Mouse (Mus musculus) cerebellum, adult 11 months (tissue): ENCODE data around the gene Acads.
"Not testable (repeated sequence)": the region's sequence is repeated elsewhere in the genome, so short reads cannot be mapped to it uniquely, and the experiment has no call there.

Source experiments
- DNase-seq: peaks from one replicate; pipeline ENCODE4 v3.0.0; 2022

The Acads gene

DNA sequence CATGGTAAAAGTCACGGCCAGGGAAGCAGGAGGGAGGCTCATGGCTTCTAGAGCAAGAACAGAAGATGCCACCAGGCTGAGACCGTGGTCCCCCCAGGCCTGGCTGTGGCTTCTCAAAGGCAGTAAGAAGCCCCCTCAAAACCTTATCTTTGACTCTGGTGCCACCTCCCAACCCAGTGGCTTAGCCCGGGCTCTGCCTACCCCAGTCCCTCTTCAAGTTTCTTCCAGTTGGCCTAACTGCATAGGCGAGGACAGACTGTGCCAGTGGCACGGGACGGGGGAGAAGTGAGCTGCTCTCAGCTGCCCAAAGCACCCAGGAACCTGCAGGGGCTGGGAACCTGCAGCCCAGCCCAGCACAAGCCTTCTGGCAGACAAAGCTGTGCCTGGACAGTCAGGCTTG, 5.5 kb upstream of the Acads start:
- DNase-seq, result no peak

DNA sequence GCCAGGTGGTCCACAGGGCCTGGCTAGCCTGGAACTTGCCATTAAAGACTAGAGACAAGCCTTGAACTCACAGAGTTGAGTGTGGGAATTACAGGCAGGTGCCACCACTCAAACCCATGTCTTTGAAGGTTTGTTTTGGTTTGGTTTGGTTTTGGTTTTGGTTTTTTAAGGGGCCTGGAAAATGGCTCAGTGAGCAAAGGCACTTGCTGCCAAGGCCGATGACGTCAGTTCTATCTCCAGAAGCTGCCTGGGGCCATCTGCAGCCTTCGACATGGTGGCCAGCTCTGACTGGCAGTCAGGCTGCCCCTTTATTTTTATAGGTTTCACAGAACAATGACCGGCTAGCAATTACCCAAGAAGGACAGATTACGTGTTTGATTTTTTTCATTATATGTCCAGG, 1.8 kb upstream of the Acads start:
- peak; percentile 56 for DNase-seq

DNA sequence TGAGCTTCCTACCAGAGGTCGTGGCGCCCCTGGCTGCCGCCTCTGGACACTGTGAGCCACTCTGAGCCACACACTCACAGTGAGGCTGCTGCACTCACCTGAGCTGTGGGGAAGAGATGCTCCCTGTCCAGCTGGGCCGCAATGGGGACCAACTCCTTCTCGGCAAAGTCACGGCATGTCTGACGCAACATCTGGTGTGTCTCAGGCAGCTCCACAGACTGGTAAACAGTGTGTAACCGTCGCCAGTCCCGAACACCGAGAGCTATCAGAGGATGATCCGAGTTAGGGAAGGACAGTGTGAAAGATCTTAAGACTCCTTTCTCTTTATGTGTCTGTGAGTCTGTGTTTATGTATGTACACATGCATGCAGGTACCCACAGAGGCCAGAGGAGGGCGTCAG, 1.7 kb downstream of the Acads start:
- DNase-seq, result no peak

DNA sequence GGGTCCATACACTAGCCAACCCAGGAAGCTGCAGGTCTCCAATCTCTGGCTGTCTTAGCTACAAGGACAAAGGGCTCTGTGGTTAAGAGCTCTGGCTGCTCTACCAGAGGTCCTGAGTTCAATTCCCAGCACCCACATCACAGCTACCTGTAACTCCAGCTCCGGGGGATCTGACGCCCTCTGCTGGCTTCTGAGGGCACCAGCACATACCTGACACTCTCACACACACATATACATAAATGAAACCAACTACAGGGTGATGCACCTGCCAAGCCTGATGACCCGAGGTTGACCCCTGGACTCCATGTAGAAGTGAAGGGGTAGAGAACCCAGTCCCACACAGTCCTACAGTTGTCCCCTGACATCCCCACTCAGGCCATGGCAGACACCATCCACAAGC, 2.7 kb downstream of the Acads start:
- no peak for DNase-seq

DNA sequence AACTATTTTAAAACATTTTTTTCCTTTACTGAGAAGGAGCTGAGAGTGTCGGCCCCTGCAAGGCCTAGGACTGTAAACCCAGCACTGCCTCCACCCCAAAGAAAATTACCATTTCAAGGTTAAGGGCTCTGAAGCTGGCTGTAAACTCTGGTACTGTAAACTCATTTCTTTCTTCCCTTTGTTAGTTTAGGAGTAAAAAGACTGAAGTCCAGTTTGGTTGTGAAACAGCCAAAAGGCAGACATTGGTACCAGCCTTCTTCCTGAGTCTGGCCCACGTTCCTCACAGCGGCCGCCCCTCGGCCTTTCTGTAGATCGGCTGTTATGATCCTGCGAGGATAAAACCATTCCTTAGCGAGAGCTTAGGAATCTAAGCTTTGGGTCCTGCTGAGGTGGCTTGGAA, 4.6 kb downstream of the Acads start:
- DNase-seq, result no peak

DNA sequence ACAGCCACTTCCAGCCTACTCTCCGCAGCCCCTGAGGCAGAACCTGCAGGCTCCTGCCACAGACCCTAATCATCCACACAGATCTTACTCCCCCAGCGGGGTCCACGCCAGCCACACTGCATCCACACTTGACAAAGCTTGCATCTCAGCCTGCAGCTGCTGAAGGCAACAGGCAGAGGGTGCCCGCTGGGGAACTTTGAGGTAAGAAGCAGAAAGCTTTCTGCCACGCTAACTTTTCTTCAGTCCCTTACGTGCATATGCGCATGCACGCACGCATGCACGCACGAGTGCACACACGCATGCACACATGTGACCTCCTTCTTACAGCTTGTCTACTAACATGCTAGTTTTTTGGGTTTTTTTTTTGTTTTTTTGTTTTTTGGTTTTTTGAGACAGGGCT, 5.9 kb downstream of the Acads start:
- DNase-seq, result no peak

DNA sequence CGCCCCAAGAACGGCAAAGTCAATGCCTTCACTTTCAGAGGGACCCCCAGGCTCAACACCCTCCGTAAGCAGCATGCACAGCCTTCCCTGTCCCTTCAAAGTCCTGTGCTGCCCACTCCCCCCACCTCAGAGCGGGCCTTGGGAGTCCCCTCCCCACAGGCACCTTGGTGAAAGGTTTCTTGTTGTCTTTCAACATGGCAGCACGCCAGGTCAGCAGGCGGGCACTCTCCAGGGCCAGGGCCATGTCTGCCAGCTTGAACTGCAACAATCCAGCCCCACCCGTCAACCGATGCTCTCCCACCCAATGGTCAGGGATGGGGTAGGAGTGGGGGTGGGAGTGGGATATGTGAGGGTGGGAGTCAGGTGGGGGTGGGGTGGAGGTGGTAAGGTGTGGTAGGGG, 8.0 kb downstream of the Acads start:
- no peak for DNase-seq

GRCm38 (mm10) chr5:115103253-115103652, 15.9 kb downstream of the Acads start:
- not testable (repeated sequence) for DNase-seq

- no peak for DNase-seq
Measured at GRCm38 (mm10) chr5:115102231-115102630, 16.9 kb downstream of the Acads start.

GRCm38 (mm10) chr5:115100473-115100872, 18.7 kb downstream of the Acads start:
- no peak for DNase-seq

DNA sequence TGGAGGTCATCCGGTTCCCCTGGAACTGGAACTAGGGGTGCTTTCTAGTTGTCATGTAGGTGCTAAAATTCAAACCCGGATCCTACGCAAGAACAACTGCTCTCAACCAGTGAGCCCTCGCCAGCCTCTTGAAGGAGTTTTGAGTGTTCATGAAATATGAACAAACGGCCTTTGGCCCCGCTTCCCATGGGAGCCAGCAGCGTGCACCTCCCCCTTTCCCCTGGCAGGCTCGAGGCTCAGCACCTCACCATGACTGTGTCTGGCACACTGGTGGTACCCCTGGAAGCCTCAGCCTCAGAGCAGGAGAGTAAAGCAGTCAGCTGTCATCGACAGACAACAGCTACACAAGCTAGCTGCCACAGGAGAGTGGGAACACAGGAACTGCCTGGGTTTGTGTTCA, 19.2 kb downstream of the Acads start:
- DNase-seq, result no peak

GRCm38 (mm10) chr5:115099530-115099929, 19.6 kb downstream of the Acads start:
- no peak for DNase-seq

GRCm38 (mm10) chr5:115098195-115098594, 21.0 kb downstream of the Acads start, which contains the start of gene Gm10401:
Gene Gm10401 (minus strand): TSS chr5:115098295.
- DNase-seq, result no peak

GRCm38 (mm10) chr5:115091776-115092175, 27.4 kb downstream of the Acads start:
- DNase-seq, result no peak

- DNase-seq, result no peak
Measured at GRCm38 (mm10) chr5:115091015-115091414, 28.1 kb downstream of the Acads start.

DNA sequence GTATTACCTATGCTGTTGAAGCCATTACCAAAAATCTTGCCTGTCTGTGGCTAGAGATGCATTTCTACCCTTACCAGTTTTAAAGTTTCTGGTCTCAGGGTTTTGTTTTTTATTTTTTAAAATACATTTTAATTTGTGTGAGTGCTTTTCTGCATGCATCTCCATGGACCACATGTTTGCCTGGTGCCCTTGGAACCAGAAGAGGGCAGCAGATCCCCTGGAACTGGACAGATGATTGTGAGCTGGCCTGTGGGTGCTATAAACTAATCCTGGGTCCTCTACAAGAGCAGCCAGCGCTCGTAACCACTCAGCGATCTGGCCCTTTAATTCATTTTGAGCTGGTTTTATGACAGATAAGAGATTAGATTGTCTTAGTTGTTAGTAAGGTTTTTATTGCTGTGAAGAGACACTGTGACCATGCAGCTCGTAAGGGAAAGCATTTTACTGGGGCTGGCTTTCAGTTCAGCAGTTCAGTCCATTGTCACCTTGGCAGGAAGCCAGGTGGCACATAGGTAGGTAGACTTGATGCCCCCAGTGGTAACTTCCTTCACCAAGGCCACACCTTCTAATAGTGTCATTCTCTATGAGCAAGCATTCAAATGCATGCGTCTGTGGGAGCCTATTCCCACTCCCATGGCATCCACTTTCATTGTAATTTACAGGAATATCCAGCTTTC, 29.4 kb downstream of the Acads start:
- DNase-seq, result no peak

- no peak for DNase-seq
Measured at GRCm38 (mm10) chr5:115085675-115086074, 33.5 kb downstream of the Acads start.

- DNase-seq, result no peak
Measured at GRCm38 (mm10) chr5:115083492-115083891, 35.7 kb downstream of the Acads start.

DNA sequence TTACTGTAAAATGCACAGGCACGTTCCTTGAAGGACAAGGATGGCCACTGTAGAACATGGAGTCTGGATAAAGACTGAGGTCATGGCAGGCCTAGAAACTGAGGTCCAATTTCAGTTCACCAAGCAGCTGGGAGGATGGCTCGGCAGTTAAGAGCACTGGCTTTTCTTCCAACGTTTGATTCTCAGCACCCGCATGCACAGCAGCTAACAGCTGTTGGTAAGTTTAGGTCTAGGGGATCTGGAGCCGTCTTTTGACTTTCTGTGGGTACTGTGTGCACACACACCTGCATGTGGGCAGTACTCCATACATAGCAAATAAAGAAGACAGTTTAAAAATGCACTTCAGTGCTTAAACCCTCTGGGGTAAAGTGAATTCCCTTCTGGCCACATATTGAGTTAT, 37.5 kb downstream of the Acads start:
- no peak for DNase-seq

GRCm38 (mm10) chr5:115076144-115076901, 42.8 kb downstream of the Acads start:
- peak; percentile 40 for DNase-seq

GRCm38 (mm10) chr5:115074749-115075148, 44.4 kb downstream of the Acads start:
- no peak for DNase-seq

GRCm38 (mm10) chr5:115073306-115073705, 45.8 kb downstream of the Acads start:
- not testable (repeated sequence) for DNase-seq

DNA sequence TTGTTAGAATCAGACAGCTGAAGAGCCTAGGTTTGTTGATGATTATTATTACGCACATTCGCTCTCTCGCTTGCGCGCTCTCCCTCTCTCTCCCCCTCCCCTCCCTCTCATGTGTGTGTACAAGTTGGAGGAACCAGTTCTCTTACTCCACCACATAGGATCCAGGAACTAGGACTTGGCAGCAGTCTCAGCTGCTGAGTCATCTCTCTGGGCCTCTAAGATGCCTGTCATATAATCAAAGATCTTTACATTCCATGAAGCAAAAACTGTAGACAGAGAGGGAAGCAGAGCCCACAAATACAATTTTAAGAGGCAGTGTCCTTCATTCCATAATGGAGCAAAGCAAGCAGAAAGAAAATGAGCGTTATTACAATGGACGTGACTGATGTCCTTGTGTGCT, 47.0 kb downstream of the Acads start:
- no peak for DNase-seq

- no peak for DNase-seq
Measured at GRCm38 (mm10) chr5:115071096-115071901, 47.8 kb downstream of the Acads start.
